Mouse (Mus musculus): ENCODE measurements around the gene Stip1.
"Not testable (repeated sequence)": the region's sequence is repeated elsewhere in the genome, so short reads cannot be mapped to it uniquely, and the experiment has no call there.

GRCm38 (mm10) chr19:7075336-7075735 lies 35.6 kb upstream of the Stip1 start:
- TF ChIP-seq CTCF (IDR thresholded peaks at IDR 0.05; ENCODE audit: borderline replicate concordance, insufficient read depth, low read depth, low read length); POLR2A (IDR thresholded peaks at IDR 0.05; ENCODE audit: borderline replicate concordance, insufficient read depth, low read length): not testable (repeated sequence)
